Mouse (Mus musculus) right cerebral cortex, adult 2 months (tissue): ENCODE data around the gene Haao.

Source experiments
- DNase-seq, 2 experiments: peaks; one replicate each; pipeline ENCODE4 v3.0.0; 2021 to 2022; ENCODE audit warnings: low spot score in 2 of 2

The Haao gene

DNA sequence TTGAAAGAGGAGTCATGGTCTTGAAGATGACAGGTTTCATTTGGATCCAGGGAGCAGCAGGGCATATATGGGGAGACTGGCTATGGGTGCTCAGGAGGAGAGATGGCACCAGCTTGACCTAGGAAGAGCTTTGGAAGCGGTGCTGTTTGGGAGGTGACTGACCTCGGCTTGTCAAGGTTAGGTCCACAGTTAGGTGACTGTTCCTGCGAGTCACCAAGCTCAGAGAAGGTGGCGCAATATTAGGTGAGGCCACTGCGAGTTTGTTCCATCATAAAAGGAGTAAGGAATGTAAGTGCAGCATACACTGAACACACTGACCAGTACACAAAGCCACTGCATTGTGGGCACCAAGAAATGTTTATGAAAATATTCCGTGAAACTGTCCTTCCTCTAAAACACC, 61.3 kb downstream of the Haao start:
- DNase-seq, result no peak

GRCm38 (mm10) chr17:83782740-83783139, 65.0 kb downstream of the Haao start:
- DNase-seq, result peak; percentile 63 to 70
